Mouse (Mus musculus): ENCODE data around the gene Ccdc73. TPM values are rescaled to one million over a fixed set of nuclear protein-coding genes. Genes with fewer than 3 reads are reported as not detected.
A peak's percentile ranks its signal among the peaks of the same experiment; 100 is the strongest.
"Not testable (repeated sequence)": the region's sequence is repeated elsewhere in the genome, so short reads cannot be mapped to it uniquely, and the experiment has no call there.

Ccdc73 gene
- total RNA-seq, 2 experiments from 2014 or later, result not detected

GRCm38 (mm10) chr2:105021256-105021655 is 153.7 kb downstream of the Ccdc73 start:
- no peak for DNase-seq (ENCODE audit: low spot score in 2 of 2)
- intact Hi-C loops (cut with DNase I), result no loop called here

DNA sequence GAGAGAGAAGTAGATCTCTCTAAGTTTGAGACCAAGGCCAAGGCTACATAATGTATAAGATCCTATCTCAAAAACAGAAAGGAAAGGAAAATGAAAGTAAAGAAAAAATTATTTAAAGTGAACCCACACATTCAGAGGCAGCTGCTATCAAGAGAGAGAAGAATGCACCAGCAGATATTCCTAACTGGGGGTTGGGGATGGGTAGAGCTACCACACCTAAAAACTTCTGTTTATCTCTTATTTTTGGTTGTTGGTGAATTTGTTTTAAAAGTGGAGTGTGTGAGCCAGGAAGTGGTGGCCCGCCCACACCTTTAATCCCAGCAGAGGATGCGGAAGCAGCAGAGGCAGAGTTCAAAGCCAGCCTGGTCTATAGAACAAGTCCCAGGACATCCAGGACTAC is 154.2 kb downstream of the Ccdc73 start:
- no peak for DNase-seq (ENCODE audit: low spot score in 2 of 2)
- intact Hi-C loops (cut with DNase I), result no loop called here

GRCm38 (mm10) chr2:105023031-105023615 is 155.5 kb downstream of the Ccdc73 start:
- intact Hi-C loops (cut with DNase I), result no loop called here
- no peak for DNase-seq (ENCODE audit: low spot score in 2 of 2)

- intact Hi-C loops (cut with DNase I), result no loop called here
- DNase-seq (ENCODE audit: low spot score in 2 of 2), result no peak
Observed at GRCm38 (mm10) chr2:105023815-105024214, 156.2 kb downstream of the Ccdc73 start.

GRCm38 (mm10) chr2:105025610-105026009 is 158.0 kb downstream of the Ccdc73 start:
- peak in 1 of 2 experiments; percentile 6 for DNase-seq (ENCODE audit: low spot score in 2 of 2)
- intact Hi-C loops (cut with DNase I), result not testable (repeated sequence)

DNA sequence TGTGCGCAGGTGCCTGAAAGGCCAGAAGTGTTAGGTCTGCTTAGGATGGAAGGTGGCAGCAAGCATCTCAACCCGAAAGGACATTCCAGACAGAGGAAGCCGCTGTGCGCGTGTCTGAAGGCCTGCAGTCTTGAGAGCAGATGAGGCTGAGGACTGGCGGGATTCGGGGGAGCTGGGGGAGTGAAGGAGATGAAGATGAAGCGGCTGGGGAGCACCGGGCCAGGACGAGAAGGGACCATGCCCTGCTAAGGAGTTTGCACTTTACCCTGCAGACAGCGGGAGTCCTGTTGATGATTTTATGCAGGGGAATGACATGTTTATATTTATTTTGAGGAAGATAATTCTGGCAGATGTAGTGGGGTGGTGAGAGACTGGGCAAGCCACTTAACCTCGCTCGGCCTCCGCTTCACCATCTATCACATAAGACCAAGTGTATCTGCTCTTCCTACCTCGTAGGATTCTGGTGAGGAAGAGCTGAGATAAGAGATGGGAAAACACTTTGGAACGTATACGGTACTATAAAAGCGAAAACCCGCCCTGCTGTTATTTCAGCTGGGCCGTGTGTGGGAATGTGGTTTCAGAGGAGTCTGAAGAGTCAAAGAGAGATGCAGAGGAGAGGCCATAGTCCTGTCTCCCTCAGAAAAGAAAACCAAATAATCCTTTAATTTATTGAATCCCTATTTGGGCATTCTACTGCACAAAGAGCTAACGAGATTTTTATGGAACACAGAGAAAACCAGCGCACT is 159.5 kb downstream of the Ccdc73 start:
- DNase-seq (ENCODE audit: low spot score in 2 of 2), result no peak
- intact Hi-C loops (cut with DNase I), result no loop called here

- intact Hi-C loops (cut with DNase I), result no loop called here
- DNase-seq (ENCODE audit: low spot score in 2 of 2), result no peak
Observed at GRCm38 (mm10) chr2:105028806-105029205, 161.2 kb downstream of the Ccdc73 start.

DNA sequence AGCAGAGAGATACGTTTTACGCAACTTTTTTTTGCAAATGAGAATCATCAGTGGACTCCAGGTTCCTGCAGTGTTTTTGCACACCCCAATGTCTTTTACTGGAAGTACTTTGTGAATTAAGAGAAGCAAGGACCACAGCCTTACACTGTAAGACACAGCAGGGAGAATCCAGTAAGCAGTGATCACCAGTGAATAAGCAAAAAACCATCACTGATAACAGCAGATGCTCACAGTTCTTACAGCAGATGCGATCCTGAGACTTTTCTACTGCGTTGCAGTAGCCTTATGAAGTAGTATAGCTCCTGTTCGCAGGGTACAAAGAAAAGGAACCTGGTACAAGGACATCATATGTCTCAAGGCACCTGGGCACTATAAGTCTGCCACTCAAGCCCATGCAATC is 162.9 kb downstream of the Ccdc73 start:
- intact Hi-C loops (cut with DNase I), result no loop called here
- DNase-seq (ENCODE audit: low spot score in 2 of 2), result no peak

GRCm38 (mm10) chr2:105034084-105034483 is 166.5 kb downstream of the Ccdc73 start:
- DNase-seq (ENCODE audit: low spot score in 2 of 2), result no peak
- intact Hi-C loops (cut with DNase I), result no loop called here

- intact Hi-C loops (cut with DNase I), result no loop called here
- DNase-seq (ENCODE audit: low spot score in 2 of 2), result no peak
Observed at GRCm38 (mm10) chr2:105035985-105036384, 168.4 kb downstream of the Ccdc73 start.

DNA sequence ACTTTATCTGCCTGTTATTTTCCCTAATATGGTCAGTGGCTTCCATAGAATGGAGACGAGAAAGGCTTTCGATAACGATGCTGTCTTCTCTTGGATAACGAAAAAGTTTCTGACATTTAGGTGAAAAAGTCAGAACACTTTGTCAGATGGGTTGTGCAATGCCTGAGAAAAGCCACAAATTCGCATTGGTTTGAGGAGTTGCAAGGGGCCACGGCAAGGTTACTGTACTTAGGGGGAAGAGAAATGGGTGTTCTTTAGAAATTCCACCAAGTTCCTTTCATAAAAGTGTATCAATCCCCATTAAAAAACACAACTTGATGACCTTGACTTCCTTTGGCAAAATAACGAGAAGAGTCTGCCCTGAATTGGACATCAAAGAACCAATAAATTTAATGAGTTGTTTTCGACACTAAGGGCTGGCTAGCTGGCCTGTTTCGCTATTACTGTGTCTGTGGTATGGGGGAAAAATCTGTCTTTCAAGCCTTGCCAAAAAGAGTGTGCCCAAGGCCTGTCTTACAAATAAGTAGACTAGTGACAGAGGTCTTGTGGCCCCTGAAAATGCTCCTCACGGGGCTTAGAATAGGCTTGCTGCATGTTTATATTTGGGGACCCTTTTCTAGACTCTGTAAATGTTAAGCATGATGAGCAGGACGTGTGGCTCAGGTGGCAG is 168.9 kb downstream of the Ccdc73 start:
- DNase-seq (ENCODE audit: low spot score in 2 of 2), result no peak
- intact Hi-C loops (cut with DNase I), result no loop called here

DNA sequence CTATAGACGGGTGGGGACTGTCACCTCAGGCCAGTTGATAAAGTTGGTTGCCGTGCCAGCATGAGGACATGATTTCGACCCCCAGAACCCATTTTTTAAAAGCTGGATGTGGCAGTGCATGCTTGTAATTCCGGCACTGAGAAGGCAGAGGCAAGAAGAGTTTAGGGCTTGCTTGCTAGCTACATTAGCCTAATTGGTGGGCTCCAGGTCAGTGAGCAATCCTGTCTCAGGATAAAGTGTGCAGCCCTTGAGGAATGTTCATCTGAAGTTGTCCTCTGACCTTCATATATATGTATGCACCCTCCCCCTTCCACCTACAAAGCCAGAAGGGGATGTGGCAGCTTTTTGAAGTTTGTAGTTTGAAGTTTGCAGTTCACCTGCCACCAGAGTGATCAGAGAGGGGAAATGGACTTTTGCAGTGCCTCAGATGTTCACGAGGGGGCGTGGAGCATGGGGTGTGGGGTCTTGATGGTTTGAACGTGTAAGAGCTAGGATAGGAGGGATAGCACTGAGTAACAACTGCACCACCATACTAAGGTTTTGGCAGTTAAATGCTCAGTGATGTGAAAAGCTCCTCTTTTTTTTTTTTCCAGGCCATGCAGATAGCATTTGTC is 170.5 kb downstream of the Ccdc73 start:
- intact Hi-C loops (cut with DNase I), result no loop called here
- no peak for DNase-seq (ENCODE audit: low spot score in 2 of 2)

- intact Hi-C loops (cut with DNase I), result no loop called here
- DNase-seq (ENCODE audit: low spot score in 2 of 2), result no peak
Observed at GRCm38 (mm10) chr2:105038879-105039278, 171.3 kb downstream of the Ccdc73 start.

GRCm38 (mm10) chr2:105040859-105041258 is 173.3 kb downstream of the Ccdc73 start:
- intact Hi-C loops (cut with DNase I), result no loop called here
- no peak for DNase-seq (ENCODE audit: low spot score in 2 of 2)

GRCm38 (mm10) chr2:105043152-105043551 is 175.5 kb downstream of the Ccdc73 start:
- intact Hi-C loops (cut with DNase I), result no loop called here
- no peak for DNase-seq (ENCODE audit: low spot score in 2 of 2)

GRCm38 (mm10) chr2:105048301-105048700 is 180.7 kb downstream of the Ccdc73 start:
- intact Hi-C loops (cut with DNase I), result no loop called here
- no peak for DNase-seq (ENCODE audit: low spot score in 2 of 2)

GRCm38 (mm10) chr2:105055529-105055928 is 187.9 kb downstream of the Ccdc73 start:
- DNase-seq (ENCODE audit: low spot score in 2 of 2), result no peak
- intact Hi-C loops (cut with DNase I), result no loop called here

DNA sequence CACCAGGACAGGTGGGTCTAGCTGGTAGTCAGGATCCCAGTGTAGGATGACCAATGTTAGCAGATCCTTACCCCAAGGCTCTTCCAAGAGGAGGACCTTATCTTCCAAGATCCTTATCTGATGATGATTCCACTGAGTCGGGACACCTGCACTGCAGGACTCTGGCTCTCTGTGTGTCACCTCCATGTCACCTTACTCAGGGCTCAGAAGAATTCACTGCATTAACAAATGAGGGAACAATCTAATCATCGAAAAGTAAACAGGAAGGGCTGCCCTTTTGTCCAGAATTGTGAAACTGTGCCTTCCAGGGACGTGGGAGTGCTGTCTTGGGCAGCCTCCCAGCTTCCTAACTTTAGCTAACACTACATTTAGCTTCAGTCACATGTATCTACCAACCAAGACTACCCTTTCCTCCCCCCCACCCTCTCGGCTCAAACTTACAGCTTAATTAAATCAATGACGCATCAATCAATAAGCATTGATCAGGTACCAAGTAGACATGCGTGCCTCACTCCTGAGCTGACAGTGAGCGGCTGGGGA is 191.0 kb downstream of the Ccdc73 start:
- DNase-seq (ENCODE audit: low spot score in 2 of 2), result peak; percentile 26 to 40
- intact Hi-C loops (cut with DNase I), result no loop called here

GRCm38 (mm10) chr2:105062741-105063372 is 195.3 kb downstream of the Ccdc73 start:
- intact Hi-C loops (cut with DNase I), result no loop called here

More at GRCm38 (mm10) chr2:105062741-105063372, 195.3 kb downstream of the Ccdc73 start:
- no peak for DNase-seq (ENCODE audit: low spot score in 2 of 2)

Measured in left cerebral cortex, postnatal 14 days (tissue).